Mouse (Mus musculus) brain, embryonic 14.5 days (tissue): ENCODE measurements at regions not wholly inside any gene's neighbourhood (a gene's known extent, or its start where the extent isn't known, plus 50 kb on each side); places are given as distances from the start of the nearest gene placed in this dataset.

ENCODE experiments used
- DNase-seq: peaks from one replicate; pipeline ENCODE4 v3.0.0-alpha.2; 2011; ENCODE audit warnings: low read depth
- CTCF ChIP-seq: fragments of 200-500 bp; IDR thresholded peaks from 2 replicates; pipeline ENCODE4 v1.5.1; 2012; ENCODE audit warnings: inconsistent platforms, mild to moderate bottlenecking, moderate library complexity, borderline replicate concordance; ENCODE audit not compliant: insufficient read depth, insufficient read length; ENCODE audit errors: extremely low read depth
- POLR2A ChIP-seq: fragments of 200-500 bp; IDR thresholded peaks from 2 replicates; pipeline ENCODE4 v1.6.1; 2012; ENCODE audit warnings: mild to moderate bottlenecking, inconsistent platforms, borderline replicate concordance; ENCODE audit not compliant: poor library complexity, insufficient read depth, insufficient read length, severe bottlenecking; ENCODE audit errors: extremely low read depth

DNA sequence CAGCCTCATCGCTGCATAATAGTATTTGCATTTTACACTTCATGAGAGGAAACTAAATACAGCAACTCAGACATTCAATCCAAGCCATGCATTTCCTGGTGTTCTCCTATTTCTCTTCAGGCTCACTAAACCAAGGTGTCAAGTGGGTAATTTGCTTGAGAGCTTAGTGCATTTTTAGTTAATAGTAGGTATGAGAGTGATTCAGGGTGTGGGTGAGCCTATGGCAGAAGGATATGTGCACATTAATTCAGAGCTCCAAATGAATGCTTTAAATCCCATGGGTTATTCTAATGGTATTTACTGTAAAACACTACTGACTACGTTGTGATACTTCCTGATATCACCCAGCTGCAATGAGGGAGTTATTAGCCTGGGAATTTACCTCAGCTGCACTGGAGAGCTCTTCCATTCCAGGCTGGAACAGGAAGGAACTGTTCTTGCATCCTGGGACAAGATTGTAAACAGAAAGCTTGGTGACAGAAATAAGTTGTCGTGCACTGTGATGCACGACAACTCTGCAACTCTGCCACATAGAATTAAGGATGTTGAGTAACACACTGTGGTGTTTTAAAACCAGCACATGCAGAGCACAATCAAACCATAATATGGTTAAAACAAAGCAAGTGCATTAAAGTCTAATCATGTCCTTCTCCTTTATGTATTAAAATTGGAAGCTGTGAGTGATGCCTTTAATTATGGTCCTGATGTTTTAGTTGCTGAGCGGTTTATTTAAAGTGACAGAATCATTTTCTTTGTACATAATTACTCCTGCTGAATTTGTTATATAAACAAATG lies 170.4 kb upstream of the Setmar start:
- peak; percentile 42 for DNase-seq

GRCm38 (mm10) chr6:107910576-107910975 lies 154.3 kb upstream of the Setmar start:
- TF ChIP-seq CTCF: no peak
- peak; percentile 33 for DNase-seq

More for the DNA sequence above, 170.4 kb upstream of the Setmar start:
- no peak for TF ChIP-seq CTCF
- TF ChIP-seq POLR2A: no peak

GRCm38 (mm10) chr6:107911387-107911786 lies 153.5 kb upstream of the Setmar start:
- TF ChIP-seq POLR2A: no peak
- no peak for TF ChIP-seq CTCF
- no peak for DNase-seq

- DNase-seq: peak; percentile 80
Observed at GRCm38 (mm10) chr6:107923528-107924199, 141.2 kb upstream of the Setmar start.

GRCm38 (mm10) chr6:107924200-107924735 lies 140.6 kb upstream of the Setmar start:
- DNase-seq: no peak

More at GRCm38 (mm10) chr6:107923528-107924199, 141.2 kb upstream of the Setmar start:
- TF ChIP-seq POLR2A: no peak
- no peak for TF ChIP-seq CTCF

DNA sequence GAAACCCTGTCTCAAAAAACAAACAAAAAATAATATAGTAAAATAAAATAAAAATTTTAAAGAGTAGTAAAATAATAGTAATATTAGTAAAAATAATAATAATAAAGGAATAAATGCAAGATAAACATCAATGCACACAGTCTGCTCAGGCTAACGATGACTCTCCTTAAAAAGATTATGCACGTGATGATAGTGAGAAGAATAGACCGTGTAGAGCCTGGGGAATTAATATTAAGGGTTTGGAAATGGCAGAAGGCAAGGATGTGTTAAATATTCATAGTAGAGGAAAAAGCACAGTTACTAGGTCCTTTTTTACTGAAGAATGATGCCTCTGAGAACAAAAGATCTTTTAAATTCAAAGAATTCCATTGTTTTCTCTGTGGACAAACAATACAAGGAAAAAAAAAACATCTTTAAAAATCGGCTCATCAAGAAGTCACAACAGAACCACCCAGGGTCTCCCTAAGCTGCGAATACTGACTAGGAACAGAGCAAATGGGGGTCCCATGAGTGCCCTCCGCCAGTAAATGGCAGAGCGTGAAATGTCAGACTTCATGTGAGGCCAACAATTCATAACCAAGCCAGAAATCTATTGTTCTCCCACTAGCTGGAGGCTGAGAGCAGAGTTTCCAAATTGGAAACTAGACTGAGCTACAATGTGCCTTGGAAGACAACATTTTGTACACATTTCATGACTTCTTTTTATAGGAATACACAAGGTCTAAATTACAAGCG lies 134.2 kb upstream of the Setmar start:
- DNase-seq: peak; percentile 54
- TF ChIP-seq CTCF (no peak), POLR2A (no peak)

More at GRCm38 (mm10) chr6:107924200-107924735, 140.6 kb upstream of the Setmar start:
- TF ChIP-seq CTCF: no peak
- no peak for TF ChIP-seq POLR2A

DNA sequence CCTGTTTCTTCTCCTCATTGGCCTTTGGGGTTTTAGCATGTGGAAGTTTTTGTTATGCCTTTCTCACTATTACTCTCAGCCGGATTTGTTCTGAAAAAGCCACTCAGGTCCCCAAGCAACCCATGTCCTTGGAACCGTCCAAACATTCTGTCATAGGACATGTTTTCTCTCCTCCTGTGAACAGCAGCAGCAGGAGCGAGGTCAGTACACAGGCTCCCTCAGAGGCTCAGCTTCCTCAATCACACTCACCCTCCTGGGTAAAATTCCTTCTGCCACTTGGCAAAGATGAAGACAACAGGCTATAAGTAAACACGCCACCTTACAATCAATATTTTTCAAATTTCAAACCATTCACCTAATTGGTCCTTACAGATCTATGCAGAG lies 133.7 kb upstream of the Setmar start:
- DNase-seq: no peak
- no peak for TF ChIP-seq CTCF
- no peak for TF ChIP-seq POLR2A

GRCm38 (mm10) chr6:107936075-107936635 lies 128.7 kb upstream of the Setmar start:
- no peak for DNase-seq

DNA sequence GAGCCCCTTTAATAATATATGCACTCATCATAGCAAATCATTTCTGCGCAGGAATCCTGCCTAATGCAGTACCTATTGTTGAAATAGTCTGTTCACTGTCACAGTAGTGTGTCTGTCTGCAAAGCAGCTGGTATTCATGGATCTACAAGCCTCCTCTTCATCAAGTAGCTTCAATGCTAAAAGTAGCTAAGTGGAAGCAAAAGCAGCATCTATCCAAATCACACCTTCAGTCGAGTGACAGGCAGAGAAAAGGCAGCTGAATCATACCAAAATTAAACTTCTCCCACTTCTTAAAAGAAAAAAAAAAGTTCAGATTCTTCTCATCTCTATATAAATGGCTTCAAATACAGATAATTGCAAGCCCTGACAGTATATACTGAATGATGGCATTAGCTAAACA lies 96.2 kb upstream of the Setmar start:
- TF ChIP-seq CTCF: no peak
- no peak for TF ChIP-seq POLR2A

More at GRCm38 (mm10) chr6:107936075-107936635, 128.7 kb upstream of the Setmar start:
- TF ChIP-seq POLR2A (no peak), CTCF (no peak)

DNA sequence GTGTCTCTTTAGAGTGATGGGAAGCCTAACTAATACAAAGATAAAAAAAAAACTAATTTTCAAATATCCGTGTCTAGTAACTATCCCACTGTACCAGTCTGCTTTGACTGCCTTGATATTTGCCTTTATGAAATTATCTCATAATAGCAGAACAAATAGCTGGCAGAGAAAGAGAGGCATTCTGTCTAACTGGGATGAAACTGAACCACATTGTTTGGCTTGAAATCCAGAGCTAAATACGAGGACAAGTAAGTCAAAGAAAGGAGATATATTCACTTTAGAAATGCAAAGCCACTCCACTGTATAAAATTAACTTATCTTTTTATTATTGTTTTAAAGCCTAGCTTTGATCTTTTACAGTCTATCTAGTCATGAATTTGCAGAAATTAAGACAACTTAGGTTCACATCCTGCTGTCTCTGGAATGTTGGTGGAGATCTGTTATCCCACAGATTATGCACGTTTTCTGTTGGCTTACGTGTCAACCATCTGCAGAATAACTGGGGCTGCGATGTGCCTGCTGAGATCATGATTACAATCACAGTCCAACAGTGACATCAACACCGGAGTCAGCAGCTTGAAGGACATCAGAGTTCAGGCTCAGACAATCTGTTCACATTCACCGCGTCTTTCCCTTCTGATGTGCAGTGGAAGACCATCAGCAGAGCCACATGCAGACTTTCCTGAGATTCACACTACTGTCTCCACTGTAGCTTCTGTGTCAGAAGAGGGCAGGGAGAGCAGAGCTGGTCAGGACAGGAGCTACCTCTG lies 65.7 kb upstream of the Setmar start:
- peak; percentile 18 for DNase-seq
- TF ChIP-seq CTCF (no peak), POLR2A (no peak)

More for the DNA sequence above, 96.2 kb upstream of the Setmar start:
- DNase-seq: no peak
